Mouse (Mus musculus) spleen, postnatal 4 days (tissue): ENCODE results near the gene Gm49601.

Experiments used
- DNase-seq, 2 experiments: peaks; one replicate each; pipeline ENCODE4 v3.0.0; 2022; ENCODE audit warnings: low spot score in 2 of 2

Gm49601 gene

DNA sequence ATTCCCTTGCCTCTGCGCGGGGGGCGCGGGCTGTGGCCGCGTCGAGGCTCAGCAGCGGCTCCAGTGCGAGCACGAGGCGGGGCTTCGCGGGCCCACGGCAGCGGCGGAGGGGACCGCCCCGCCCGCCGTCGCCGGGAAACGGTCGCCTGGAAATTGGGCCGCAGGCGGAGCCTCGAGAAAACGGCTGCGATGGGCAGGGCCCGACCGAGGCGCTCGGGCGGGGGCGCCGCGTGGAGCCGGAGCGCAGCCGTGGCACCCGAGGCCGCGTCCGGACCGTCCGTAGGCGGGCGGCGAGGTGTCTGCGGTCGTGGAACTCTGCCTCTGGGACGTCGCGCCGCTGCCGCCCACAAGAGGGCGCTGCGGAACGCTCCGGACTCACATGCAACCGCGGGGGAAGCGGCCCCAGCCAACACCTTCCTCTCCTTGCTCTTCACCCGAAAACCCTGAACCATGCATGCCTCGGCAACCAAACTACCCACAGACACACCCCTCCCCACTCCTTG lies at the start of gene Gm49601:
Gene Gm49601 (minus strand): TSS at position 52 of the 503 bp plus-strand sequence.
- DNase-seq, result peak; percentile 73 to 93

DNA sequence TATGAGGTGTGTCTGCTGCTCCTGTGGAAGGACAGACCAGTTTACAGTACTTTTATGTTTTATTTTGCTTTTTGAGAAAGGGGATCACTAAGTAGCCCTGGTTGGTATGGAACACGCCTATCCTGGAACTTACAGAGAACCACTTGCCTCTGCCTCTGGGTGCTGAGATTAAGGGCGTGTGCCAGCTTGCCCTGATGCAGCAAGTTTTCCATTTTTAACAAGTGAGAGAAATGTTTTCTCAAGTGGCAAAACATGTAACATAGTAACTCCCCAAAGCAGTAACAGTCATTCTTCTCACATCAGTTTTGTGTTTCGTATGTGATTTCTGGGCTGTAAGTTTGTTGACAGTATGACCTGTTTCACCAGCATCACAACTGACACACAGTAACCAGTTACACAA lies 46.8 kb upstream of the Gm49601 start:
- no peak for DNase-seq

DNA sequence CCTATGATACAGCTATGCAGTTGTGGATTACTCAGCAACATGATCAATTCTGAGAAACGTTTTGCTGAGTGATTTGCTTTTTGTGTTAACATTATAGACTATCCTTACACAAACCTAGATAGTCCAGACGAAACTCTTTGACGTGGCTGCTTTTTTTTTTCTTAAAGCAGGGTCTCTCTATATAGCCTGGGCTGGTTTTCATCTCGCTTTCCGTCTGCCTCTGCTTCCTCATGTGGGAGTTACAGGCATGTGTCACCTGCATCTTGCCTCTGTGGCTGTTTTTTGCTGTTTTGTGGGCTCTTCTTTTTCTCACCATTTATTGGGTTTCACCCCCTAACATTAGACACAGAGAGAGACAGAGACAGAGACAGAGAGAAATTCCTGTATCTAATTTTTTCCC lies 45.8 kb upstream of the Gm49601 start:
- no peak for DNase-seq

DNA sequence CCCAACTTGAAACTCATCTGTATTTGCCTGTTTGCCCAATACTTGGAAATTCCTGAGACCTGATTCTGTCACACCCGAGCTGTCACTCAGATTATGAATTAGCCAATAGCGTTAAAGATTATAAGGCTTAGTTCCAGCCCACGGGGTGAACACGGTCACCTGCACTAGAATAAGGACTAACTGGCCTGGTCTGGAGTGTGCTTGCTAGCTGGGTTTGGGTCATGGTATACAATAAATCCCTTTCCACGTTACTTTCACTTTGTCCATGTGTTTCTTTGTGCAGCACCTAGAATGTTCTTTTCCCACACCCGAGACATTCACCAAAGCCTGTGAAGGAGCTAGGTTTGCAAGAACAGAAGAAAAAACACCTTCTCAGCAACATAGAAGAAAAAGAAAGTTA lies 43.7 kb upstream of the Gm49601 start:
- no peak for DNase-seq

- DNase-seq, result no peak
Measured at GRCm38 (mm10) chr16:18658597-18658996, 32.4 kb upstream of the Gm49601 start.

- peak in 1 of 2 experiments; percentile 34 for DNase-seq
Measured at GRCm38 (mm10) chr16:18655372-18656098, 29.3 kb upstream of the Gm49601 start.

DNA sequence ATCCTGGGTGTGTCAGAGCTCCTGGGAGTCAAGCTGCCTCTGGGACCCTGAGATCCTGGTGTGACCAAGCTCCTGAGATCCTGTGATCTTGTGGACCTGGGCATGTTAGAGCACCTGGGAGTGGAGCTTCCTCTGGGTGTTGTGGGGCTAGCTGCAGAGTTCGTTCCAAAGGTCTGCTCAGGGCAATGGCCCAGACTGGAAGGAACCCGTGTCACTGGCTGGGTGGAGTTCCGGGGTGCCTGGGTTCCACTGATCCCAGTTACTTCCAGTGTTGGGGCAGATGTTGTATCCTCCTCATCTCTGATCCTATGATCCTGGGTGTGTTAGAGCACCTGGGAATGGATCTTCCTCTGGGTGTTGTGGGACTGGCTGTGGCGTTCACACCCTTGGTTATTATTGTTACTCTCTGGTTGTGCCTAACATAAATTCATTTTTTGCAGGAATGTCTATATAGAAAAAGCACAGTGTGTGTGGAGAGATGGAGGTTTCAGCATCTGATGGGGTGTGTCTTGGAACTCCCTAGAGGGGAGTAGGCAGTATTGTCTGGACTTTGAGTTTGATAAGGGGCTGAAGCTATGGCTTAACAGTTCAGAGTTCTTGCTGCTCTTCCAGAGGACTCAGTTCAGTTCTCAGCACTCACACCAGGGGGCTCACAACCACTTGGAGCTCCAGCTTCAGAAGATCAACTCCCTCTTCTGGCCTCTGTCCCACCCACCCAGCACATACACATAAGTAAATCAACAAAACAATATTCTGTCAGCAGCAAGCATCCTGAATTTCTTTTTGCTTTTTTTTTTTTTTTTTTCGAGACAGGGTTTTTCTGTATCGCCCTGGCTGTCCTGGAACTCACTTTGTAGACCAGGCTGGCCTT lies 27.3 kb upstream of the Gm49601 start:
- peak in 1 of 2 experiments; percentile 52 for DNase-seq

DNA sequence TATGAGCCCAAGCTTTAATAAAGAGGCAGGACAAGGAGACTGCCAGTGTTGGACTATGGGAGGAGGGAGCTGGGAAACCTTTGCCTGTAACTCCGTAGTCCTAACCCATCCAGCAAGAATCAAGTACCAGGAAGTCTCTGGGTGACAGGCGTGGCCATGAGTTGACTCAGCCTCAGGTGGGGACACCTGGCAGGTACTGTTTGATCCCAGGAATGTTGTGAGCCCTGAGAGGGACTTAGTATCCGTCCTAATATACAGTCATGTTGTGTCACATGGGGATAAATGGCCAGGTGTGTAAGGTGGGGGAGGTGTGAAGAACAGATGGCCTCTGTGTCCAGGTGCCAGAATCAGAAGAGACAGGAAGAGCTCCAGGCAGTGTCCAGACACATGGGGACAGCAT lies 22.9 kb upstream of the Gm49601 start:
- DNase-seq, result peak in 1 of 2 experiments; percentile 38

DNA sequence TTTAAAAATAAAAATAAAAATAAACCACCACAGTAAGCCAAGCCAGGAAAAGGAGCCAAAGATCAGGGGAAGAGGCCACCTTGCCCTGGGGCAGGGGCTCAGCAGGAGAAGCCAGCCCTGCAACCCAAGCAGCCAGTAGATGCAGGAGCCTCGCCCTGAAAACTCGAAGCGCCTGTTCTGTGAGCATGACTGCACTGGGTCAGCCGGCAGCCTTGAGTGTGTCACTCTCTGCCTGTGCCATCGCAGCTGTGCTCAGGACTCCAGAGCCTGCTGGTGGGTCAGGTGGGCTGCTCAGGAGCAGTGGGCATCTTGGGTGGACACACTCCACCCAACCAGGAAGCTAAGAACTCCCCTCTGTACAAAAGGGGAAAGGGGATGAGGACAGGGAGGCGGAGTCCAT lies 19.1 kb upstream of the Gm49601 start:
- peak in 1 of 2 experiments; percentile 56 for DNase-seq

DNA sequence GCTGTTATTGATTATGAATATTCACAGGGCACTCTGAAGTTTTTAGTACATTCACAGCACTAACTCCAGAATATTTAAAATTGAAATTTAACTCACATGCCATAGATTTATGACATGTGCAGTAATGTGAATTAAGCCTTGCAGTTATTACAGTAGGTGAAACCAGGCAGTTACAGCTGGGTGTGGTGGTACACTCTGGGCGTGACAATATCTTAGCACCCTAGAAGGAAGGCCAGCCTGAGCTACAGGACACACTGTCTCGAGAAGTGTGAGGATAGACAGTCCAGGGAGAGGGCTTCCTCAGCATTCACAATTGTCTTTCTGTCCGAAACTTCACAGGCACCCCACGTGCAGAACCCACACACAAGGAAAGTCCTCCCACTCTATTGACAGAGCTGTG lies 18.3 kb upstream of the Gm49601 start:
- DNase-seq, result peak in 1 of 2 experiments; percentile 40

- peak in 1 of 2 experiments; percentile 60 for DNase-seq
Measured at GRCm38 (mm10) chr16:18643406-18643998, 17.3 kb upstream of the Gm49601 start.

GRCm38 (mm10) chr16:18642897-18643296 lies 16.7 kb upstream of the Gm49601 start:
- peak in 1 of 2 experiments; percentile 50 for DNase-seq

DNA sequence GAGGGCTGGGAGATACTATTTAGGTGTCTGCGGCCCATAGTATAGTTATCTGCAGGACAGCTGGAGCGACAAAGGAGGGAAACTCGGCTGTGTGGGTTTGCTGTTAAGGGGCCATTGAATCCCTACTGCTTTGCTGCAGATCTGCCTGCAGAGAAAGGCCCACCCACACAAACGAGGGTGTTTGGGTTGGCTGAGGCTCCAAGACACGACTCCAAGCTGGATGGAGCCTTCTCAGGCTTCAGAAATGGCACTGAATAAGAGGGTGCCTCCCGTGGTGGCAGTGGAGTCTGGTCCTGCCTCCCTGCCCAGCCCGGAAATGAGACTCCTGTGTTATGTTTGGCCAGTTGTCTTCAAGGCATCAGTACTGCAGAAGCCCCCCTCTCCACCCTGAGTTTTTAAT lies 16.1 kb upstream of the Gm49601 start:
- DNase-seq, result peak in 1 of 2 experiments; percentile 45

GRCm38 (mm10) chr16:18639382-18639929 lies 13.2 kb upstream of the Gm49601 start:
- peak in 1 of 2 experiments; percentile 13 for DNase-seq

DNA sequence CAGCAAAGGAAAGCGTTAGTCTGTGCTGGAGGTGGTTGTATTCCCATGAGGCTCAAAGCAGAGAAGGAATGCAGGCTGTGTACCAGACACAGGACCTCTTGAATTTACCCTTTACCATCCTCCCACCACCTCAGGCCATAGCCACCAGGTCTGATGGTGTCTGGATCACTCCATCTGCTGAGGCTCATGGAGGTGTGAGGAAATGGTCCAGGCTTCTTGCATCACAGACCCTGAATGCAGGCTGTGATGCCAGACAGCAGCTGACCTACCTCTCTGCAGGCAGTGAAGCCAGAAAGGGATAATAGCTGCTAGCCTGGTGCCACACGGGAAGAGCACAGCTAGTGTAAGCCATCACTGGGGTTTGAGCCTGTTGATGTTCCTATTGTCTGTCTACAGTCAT lies 12.2 kb upstream of the Gm49601 start:
- DNase-seq, result peak in 1 of 2 experiments; percentile 51

DNA sequence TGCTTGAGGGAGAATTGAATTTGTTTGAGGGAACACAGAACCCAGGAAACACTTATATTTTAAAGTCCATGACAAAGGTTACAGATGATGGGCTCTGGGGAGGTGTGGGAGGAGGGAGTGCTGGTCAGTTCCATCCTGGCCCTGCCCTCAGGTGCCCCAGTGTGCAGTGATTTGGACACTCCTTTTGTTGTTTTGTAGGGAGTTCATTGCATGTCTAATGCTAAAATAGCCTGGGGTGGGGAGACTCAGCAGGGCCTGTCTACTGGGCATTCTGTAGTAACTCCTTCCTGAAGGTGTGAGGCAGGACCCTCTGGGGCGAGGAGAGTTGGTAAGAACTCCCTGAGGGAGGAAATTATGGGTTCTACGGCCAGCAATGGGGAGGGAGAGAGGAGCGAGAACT lies 10.6 kb upstream of the Gm49601 start:
- peak in 1 of 2 experiments; percentile 40 for DNase-seq

DNA sequence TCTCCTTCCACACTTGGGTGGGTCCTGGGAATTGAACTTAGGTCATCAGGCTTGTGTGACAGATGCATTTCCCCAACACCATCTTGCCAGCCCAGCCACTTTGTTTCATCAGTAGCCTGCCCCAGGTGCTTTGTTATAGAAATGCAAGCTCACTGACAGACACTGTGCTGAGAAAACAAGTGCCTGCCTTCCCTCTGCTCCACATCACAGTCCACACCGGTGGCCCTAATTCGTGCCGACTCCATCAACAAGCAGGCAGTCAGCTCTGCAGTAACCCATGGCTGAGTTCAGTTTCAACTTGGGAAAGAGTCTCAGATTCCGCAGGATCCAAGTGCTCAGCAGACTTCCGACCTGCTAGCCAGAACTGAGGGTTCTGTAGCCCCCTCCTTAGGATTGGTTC lies 10.2 kb upstream of the Gm49601 start:
- DNase-seq, result peak in 1 of 2 experiments; percentile 53

DNA sequence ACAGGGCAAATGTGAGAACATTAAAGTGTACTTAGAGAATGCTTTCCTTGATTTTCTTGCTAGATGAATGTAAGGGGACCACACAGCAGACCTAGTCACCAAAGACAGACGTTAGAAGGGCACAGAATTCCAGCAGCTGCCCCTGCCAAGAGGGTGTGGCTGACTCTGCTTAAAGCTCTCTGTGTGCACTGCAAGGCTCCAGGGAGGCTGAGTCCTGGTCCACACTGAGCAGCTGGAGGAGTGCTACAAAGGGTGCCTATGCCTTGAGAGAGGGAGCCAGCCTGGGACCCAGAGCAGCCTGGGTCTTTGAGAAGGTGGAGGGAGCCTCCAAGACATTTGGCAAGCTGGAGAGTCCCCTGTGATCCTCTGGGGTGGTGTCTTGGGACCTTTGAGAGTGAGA lies 7.1 kb upstream of the Gm49601 start:
- no peak for DNase-seq

- no peak for DNase-seq
Measured at GRCm38 (mm10) chr16:18632816-18633215, 6.6 kb upstream of the Gm49601 start.

GRCm38 (mm10) chr16:18632059-18632458 lies 5.8 kb upstream of the Gm49601 start:
- no peak for DNase-seq

- no peak for DNase-seq
Measured at GRCm38 (mm10) chr16:18631141-18631540, 4.9 kb upstream of the Gm49601 start.

DNA sequence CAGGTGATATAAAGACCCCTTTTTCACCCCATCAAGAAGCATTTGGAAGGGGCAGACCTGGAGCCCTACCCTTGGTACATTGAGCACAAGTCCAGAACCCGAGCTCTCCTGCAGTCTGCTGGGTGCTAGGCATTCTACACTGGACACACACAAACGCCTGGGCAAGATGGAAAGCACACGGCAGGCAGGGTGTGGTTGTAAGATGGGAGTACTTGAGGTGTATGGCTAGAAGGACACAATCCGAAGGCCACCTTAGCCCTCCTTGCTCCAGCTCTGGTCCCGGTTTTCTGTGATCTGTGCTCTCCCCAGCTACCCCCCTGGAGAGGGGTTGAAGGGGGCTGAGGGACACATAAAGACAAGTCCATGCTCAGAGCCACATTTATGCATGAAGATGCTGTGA lies 4.1 kb upstream of the Gm49601 start:
- no peak for DNase-seq
